Mouse (Mus musculus): ENCODE measurements at regions not wholly inside any gene's neighbourhood (a gene's known extent, or its start where the extent isn't known, plus 50 kb on each side); places are given as distances from the start of the nearest gene placed in this dataset.
A peak's percentile ranks its signal among the peaks of the same experiment; 100 is the strongest.

DNA sequence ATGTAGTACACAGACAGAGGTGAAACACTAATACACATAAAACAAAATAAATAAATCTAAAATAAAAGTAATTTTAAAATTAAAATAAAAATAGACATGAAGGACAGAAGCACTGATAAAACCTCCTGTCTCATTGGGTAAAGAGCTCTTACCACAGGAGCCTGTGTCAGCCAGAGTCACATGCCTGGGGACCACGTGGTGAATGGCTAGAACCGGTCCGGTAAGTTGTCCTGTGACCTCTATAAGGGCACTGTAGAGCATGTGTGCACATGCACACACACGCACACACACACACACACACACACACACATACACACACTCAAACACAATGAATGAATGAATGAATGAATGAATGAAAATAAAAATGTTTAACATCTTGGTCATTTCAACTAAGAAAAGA, 89.8 kb upstream of the Slc45a1 start:
- Histone ChIP-seq H3K4me2 (replicated peaks) (no peak overlapping the region), H3K4me1 (peaks cover 33% of the 10 kb centered on the region), H3K36me3 (no peaks in the 10 kb centered on the region), H3K27ac (no peak overlapping the region), H3K4me3 (no peak overlapping the region), H3K9ac (no peak overlapping the region), H3K27me3 (no peaks in the 10 kb centered on the region), H3K9me3 (replicated peaks) (no peaks in the 10 kb centered on the region)
- WGBS: 82% methylated on average over 4 of the region's 4 CpGs
- ATAC-seq (ENCODE audit: low FRiP score): no peak

DNA sequence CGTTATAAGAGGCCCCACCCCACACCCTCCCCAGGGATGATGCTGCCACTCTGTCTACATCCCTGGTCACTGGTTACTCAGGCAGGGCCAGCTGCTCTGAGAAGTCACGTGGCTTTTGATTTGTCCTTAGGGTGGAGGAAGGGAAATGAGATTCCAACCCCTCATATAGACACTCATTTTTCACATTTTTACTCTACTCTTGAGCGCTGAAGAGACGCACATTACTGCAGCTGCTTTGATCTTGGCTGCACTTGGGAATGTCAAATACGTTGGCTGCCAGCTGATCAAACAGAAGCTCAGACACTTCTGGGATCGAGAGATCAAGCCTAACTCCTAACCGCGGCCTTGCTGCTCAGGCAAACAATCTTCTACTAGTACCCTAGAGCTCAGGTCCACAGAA, 88.2 kb upstream of the Slc45a1 start:
- Histone ChIP-seq H3K27ac (0 out of 2 replicates have a peak overlapping the region, but pooled peaks have one; percentile 1), H3K4me2 (replicated peaks) (no peak overlapping the region), H3K9me3 (replicated peaks) (no peaks in the 10 kb centered on the region), H3K27me3 (no peaks in the 10 kb centered on the region), H3K36me3 (no peaks in the 10 kb centered on the region), H3K9ac (no peak overlapping the region), H3K4me3 (no peak overlapping the region), H3K4me1 (peaks cover 20% of the 10 kb centered on the region)
- ATAC-seq (ENCODE audit: low FRiP score): no peak
- WGBS: 57% methylated on average over 8 of the region's 8 CpGs

DNA sequence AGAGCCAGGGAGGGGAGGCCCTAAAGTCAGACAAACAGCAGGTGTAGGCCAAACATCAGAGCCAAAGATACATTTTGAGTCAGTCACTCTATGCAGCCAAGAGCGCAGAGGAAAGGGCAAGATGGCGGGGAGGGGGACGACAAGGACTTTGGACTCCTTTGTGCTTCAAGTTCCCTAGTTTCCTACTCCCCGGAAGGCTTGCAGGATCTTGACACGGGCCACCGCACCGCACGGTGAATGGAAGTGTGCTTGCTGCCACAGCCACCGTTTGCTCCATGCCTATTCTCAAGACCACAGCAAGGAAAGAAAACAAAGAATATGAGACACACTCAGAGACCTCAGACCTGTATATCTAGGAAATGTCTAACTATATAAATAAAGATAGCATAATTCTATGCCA, 86.8 kb upstream of the Slc45a1 start:
- Histone ChIP-seq H3K27me3 (no peaks in the 10 kb centered on the region), H3K4me1 (peaks cover 16% of the 10 kb centered on the region), H3K4me3 (no peak overlapping the region), H3K36me3 (no peaks in the 10 kb centered on the region), H3K27ac (no peak overlapping the region), H3K9me3 (replicated peaks) (no peaks in the 10 kb centered on the region), H3K9ac (no peak overlapping the region), H3K4me2 (replicated peaks) (no peak overlapping the region)
- no peak for ATAC-seq (ENCODE audit: low FRiP score)
- WGBS: 76% methylated on average over 9 of the region's 9 CpGs

DNA sequence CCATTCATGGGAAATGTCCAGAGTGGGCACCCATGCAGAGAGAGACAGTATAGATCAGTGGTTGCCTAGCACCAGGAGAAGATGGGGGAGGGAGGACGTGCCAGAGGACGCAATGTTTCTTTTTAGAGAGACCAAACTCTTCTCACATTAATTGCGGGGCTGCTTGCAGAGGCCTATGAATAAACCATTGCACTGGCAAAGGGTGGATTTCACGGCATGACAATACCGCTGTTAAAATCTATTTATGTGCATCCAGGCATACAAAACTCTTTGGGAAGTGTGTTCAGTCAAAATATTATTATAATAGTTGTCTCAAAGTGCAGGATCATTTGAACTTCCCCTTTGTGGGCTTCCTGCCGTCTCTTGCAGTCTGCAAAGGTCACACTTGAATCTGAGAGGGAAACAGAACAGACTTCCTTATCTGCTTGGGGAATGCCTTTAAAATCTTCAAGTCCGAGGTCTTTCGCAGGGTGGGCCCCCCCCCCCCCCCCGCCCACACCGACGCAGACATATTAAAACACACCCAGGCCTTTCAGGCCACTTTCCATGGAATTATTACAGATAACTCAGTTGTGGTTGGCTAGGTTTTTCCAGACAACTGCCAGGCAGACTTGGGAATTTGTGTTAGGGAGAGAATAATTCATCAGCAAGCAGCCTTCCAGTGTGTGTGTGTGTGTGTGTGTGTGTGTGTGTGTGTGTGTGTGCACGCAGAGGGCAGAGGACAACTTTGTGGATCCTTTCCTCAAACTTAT, 78.3 kb upstream of the Slc45a1 start:
- peak overlapping the region; percentile 71 for H3K27ac ChIP-seq
- peaks cover 24% of the 10 kb centered on the region for H3K4me1 ChIP-seq
- H3K36me3 ChIP-seq: no peaks in the 10 kb centered on the region
- H3K9ac ChIP-seq: no peak overlapping the region
- ATAC-seq (ENCODE audit: low FRiP score): peak; percentile 87
- H3K9me3 ChIP-seq (replicated peaks): no peaks in the 10 kb centered on the region
- 0 out of 2 replicates have a peak overlapping the region, but pooled peaks have one; percentile 6 for H3K4me2 ChIP-seq (replicated peaks)
- no peak overlapping the region for H3K4me3 ChIP-seq
- no peaks in the 10 kb centered on the region for H3K27me3 ChIP-seq
- WGBS: 7% methylated on average over 12 of the region's 12 CpGs

DNA sequence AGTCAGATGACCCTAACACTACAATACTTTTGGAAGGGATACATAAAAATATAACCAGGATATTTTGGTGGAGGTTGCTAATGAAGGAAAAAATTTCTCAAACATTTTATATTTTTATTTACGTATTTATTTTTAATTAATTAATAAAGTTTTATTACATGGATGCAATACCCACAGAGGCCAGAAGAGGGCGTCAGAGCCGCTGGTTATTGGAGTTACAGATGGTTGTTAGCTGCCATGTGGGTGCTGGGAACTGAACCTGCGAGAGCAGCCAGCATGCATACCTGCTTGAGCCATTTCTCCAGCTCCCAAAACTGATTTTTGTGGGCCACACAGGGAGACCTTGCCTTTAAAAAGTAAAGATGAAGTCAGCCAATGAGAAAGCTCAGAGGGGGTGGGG, 74.6 kb upstream of the Slc45a1 start:
- Histone ChIP-seq H3K27ac (no peak overlapping the region), H3K4me1 (peaks cover 31% of the 10 kb centered on the region), H3K9me3 (replicated peaks) (no peaks in the 10 kb centered on the region), H3K27me3 (no peaks in the 10 kb centered on the region), H3K4me3 (no peak overlapping the region), H3K36me3 (no peaks in the 10 kb centered on the region), H3K9ac (no peak overlapping the region), H3K4me2 (replicated peaks) (no peak overlapping the region)
- ATAC-seq (ENCODE audit: low FRiP score): no peak
- 60% methylated on average over 4 of the region's 4 CpGs for WGBS

DNA sequence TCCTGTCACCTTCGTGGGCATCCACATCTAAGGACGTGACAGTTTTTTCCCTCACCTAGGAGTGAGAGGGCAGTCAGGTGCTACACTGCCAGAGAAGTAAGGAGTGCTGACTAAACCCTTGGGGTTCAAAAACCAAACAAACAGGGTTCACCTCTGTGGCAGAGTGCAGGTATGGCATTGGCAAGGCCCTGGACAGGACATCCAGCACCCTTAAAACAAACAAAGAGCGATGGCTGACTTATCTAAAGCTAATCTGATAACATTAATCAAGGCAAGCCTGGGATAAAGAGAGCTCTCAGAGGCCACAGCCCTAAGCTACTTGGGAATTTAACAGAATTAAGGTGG, 74.1 kb upstream of the Slc45a1 start:
- H3K4me2 ChIP-seq (replicated peaks): no peak overlapping the region
- WGBS: 83% methylated on average over 3 of the region's 3 CpGs
- H3K4me3 ChIP-seq: no peak overlapping the region
- H3K36me3 ChIP-seq: no peaks in the 10 kb centered on the region
- no peak overlapping the region for H3K9ac ChIP-seq
- peaks cover 32% of the 10 kb centered on the region for H3K4me1 ChIP-seq
- no peak overlapping the region for H3K27ac ChIP-seq
- no peaks in the 10 kb centered on the region for H3K9me3 ChIP-seq (replicated peaks)
- no peak for ATAC-seq (ENCODE audit: low FRiP score)
- H3K27me3 ChIP-seq: no peaks in the 10 kb centered on the region

DNA sequence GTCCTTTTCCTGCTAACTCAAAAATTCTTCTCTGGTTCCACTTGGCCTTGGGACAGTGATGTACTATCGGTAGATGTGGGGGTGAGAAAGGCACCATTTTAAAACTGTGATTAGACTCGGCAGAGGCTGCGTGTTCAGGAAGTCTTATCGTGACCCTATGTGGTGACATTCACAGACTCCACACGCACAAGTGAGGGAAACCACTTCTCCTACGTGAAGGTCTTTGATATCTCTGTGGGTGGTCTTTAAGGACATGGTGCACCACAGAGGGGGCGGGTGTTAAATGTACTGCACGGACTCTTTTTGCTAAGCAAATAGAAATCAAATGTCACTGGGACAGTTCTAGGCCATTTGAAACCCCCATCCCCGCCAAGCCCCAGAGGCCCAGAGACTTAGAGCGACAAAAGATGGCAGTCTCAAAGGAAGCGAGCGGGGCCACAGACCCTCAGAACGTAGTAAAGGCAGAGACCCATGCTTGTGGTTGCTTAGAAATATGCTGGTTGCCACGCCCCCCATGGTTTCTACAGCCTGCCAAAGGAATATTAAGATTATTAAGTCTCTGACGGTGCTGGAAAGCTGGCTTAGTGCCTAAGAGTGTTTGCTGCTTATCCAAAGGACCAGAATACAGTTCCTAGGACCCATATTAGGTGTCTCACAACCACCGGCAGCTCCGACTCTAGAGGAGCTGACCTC, 73.6 kb upstream of the Slc45a1 start:
- Histone ChIP-seq H3K27me3 (no peaks in the 10 kb centered on the region), H3K9ac (no peak overlapping the region), H3K4me1 (peaks cover 28% of the 10 kb centered on the region), H3K36me3 (no peaks in the 10 kb centered on the region), H3K4me2 (replicated peaks) (no peak overlapping the region), H3K27ac (no peak overlapping the region), H3K9me3 (replicated peaks) (no peaks in the 10 kb centered on the region), H3K4me3 (no peak overlapping the region)
- ATAC-seq (ENCODE audit: low FRiP score): no peak
- 74% methylated on average over 17 of the region's 17 CpGs for WGBS

DNA sequence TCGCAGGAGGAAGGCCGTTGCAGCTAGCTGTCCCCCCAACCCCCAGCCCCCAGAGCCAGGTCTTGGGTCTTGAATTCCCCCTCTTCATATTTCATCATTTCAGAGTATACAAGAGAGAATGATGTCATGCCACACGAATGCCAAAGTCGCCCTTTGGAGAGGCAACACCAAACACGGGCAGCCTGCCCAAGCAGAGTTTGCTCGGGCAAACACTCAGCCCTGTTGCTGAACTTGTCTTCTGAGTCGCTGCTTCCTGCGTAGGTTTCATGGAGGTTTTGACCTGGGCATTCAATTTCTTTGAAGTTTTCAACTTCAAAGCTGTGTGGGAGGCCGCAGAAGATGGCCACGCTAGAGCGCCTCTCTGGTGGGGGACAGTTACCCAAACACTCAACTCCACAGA, 72.8 kb upstream of the Slc45a1 start:
- Histone ChIP-seq H3K4me1 (peaks cover 25% of the 10 kb centered on the region), H3K36me3 (no peaks in the 10 kb centered on the region), H3K27ac (no peak overlapping the region), H3K9me3 (replicated peaks) (no peaks in the 10 kb centered on the region), H3K27me3 (no peaks in the 10 kb centered on the region), H3K4me2 (replicated peaks) (no peak overlapping the region), H3K4me3 (no peak overlapping the region), H3K9ac (no peak overlapping the region)
- WGBS: 85% methylated on average over 11 of the region's 11 CpGs
- ATAC-seq (ENCODE audit: low FRiP score): no peak

DNA sequence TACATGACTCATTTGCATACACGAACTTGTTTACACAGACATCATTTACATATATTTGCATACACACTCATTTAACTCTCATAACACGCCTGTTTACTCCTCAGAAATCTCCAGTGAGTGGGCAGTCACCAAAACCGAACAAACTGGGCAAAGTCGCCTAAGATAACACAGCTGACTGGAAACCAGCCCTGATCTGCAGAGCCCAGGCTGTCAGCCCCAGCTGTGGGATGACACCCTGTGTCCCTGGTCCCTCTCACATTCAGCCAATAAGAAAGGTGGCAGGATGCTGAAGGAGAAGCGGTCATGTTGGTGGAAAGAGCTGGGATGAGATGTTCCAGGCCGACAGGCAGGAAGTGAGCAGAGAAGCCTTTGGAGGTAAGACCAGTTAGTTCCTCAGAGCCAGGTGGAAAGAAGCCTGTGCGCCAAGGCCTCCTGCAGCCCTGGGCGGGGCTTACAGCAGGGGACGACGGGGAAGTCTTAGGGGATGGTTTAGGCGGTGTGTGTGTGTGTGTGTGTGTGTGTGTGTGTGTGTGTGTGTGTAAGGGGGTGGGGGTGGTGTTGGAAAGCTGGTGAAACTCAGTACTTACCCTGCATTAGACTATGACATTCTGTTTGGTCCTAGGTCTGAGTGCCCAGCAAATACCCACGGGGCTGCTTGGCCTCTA, 69.8 kb upstream of the Slc45a1 start:
- peaks cover 27% of the 10 kb centered on the region for H3K4me1 ChIP-seq
- ATAC-seq (ENCODE audit: low FRiP score): peak; percentile 53
- H3K27ac ChIP-seq: peak overlapping the region; percentile 82
- H3K36me3 ChIP-seq: no peaks in the 10 kb centered on the region
- H3K9ac ChIP-seq: no peak overlapping the region
- peak overlapping the region; percentile 22; the same call in 1 of the 2 replicates for H3K4me2 ChIP-seq (replicated peaks)
- no peak overlapping the region for H3K4me3 ChIP-seq
- H3K9me3 ChIP-seq (replicated peaks): no peaks in the 10 kb centered on the region
- no peaks in the 10 kb centered on the region; the same call in 1 of the 2 replicates for H3K27me3 ChIP-seq
- WGBS: 35% methylated on average over 12 of the region's 12 CpGs

DNA sequence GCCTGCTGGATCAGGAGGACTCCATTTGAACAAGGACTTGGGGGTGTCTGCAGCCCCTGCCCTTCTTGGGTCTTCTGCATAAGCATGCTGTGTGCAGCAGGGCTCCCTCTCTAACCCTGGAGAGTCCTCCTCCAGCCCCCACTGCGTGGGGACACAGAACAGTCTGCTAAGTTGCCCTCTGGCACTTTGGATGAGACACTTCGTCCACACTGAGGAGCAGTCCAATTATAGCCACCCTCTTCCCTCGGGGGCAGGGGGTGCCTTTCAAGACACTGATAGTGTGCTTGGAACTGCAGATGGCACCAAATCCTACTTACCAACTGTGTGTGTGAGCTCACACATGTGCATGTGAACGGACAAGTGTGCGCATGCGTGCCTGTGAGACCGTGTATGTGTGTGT, 65.9 kb upstream of the Slc45a1 start:
- H3K9ac ChIP-seq: no peak overlapping the region
- H3K36me3 ChIP-seq: no peaks in the 10 kb centered on the region
- H3K4me3 ChIP-seq: no peak overlapping the region
- no peak overlapping the region; the same call in 1 of the 2 replicates for H3K27ac ChIP-seq
- 75% methylated on average over 7 of the region's 7 CpGs for WGBS
- no peak overlapping the region for H3K4me2 ChIP-seq (replicated peaks)
- H3K4me1 ChIP-seq: peaks cover 27% of the 10 kb centered on the region
- no peaks in the 10 kb centered on the region for H3K9me3 ChIP-seq (replicated peaks)
- no peak for ATAC-seq (ENCODE audit: low FRiP score)
- H3K27me3 ChIP-seq: no peaks in the 10 kb centered on the region; the same call in 1 of the 2 replicates

DNA sequence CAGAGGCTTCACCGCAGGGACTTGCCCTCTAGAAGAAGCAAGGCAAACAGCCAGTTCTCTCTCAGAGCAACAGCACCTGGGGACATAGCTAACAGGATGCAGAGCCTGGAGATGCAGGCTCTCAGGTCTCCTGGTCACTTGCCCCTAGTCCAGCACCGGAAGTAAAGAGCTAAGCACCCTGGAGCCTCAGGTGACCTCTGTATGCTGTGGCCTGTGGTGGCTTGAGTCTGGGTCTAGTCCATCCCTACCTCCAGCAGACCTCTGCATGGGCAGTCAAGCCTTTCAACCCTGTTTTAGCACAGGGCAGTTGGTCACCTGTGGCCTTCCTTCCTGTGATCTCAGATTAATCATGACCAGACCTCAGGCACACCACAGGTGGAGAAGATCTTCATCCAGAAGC, 63.1 kb upstream of the Slc45a1 start:
- WGBS: 80% methylated on average over 2 of the region's 2 CpGs

DNA sequence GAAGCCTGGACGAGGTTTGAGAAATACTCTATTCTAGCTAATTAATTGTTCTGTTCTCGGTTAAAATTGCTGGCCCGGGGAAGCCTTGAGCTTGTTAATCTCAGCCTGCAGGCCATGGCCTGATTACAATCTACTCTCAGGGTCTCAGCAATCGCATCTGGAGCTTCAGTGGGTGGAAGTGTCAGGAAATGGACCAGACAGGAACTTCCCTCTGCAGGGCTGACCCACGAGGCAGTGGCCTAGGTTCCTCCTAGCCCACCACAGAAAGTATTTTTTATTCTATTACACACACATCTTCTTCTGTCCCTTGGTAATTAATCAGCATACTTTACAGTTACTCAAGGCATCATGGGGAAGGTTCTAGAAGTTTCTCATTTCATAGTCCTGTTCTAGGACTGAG, 61.3 kb upstream of the Slc45a1 start:
- Histone ChIP-seq H3K27ac (no peak overlapping the region), H3K9ac (no peak overlapping the region), H3K4me3 (no peak overlapping the region), H3K4me2 (replicated peaks) (no peak overlapping the region), H3K4me1 (peaks cover 20% of the 10 kb centered on the region), H3K9me3 (replicated peaks) (no peaks in the 10 kb centered on the region), H3K27me3 (peaks cover 3% of the 10 kb centered on the region; the same call in 1 of the 2 replicates), H3K36me3 (no peaks in the 10 kb centered on the region)
- 69% methylated on average over 5 of the region's 5 CpGs for WGBS
- no peak for ATAC-seq (ENCODE audit: low FRiP score)

More for the DNA sequence above, 63.1 kb upstream of the Slc45a1 start:
- no peak for ATAC-seq (ENCODE audit: low FRiP score)
- H3K4me1 ChIP-seq: peaks cover 15% of the 10 kb centered on the region
- no peak overlapping the region for H3K27ac ChIP-seq
- no peaks in the 10 kb centered on the region; the same call in 1 of the 2 replicates for H3K27me3 ChIP-seq
- no peak overlapping the region for H3K9ac ChIP-seq
- H3K4me2 ChIP-seq (replicated peaks): no peak overlapping the region
- no peak overlapping the region for H3K4me3 ChIP-seq
- H3K9me3 ChIP-seq (replicated peaks): no peaks in the 10 kb centered on the region
- no peaks in the 10 kb centered on the region for H3K36me3 ChIP-seq
